20 mouse cellular contexts compared by ENCODE assay signal in the genomic region with DNA sequence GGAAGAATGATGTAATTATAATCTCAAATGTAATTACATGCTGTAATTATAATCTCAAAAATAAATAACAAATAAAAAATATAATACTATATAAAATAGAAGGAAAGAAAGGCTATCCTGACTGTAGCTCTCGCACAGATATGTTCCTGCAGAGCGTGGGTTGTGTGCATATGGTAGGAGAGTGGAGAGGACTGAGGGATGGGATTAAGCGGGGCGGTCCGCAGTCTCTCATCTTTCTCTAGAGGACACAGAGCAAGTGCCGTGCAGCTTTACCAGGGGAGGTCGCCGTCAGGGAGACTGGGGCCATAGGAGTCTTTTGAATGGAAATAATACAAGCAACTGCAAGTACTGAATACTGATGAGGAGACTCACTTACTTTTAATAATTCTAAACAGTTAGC. TPM values are rescaled to one million over a fixed set of nuclear protein-coding genes. Genes with fewer than 3 reads are reported as not detected.
"Had no signal": no experiment of that assay in that cellular context is flagged by ENCODE, and none has a peak within 500 bp of the region (broad histone marks: within the 10 kb centered on the region; RNA-seq: fewer than 3 reads in every experiment).

No protein-coding gene starts in this region.

- H3K27me3 ChIP-seq: liver, embryonic 12.5 days; neural tube, embryonic 13.5 days; neural tube, embryonic 15.5 days had no signal

- H3K9ac ChIP-seq: liver, embryonic 12.5 days; liver, embryonic 14.5 days; lung, embryonic 14.5 days; neural tube, embryonic 13.5 days; neural tube, embryonic 15.5 days had no signal

- H3K4me3 ChIP-seq: liver, embryonic 12.5 days; myocyte; neural tube, embryonic 13.5 days; neural tube, embryonic 15.5 days had no signal

- H3K4me2 ChIP-seq: liver, embryonic 12.5 days; lung, embryonic 14.5 days; neural tube, embryonic 13.5 days; neural tube, embryonic 15.5 days had no signal

- H3K36me3 ChIP-seq: liver, embryonic 12.5 days; neural tube, embryonic 13.5 days; neural tube, embryonic 15.5 days had no signal

- H3K4me1 ChIP-seq: liver, embryonic 12.5 days; neural tube, embryonic 13.5 days had no signal

- DNase-seq: lung, adult 18-20 months; lung, embryonic 14.5 days; lung, postnatal 10 days; lung, postnatal 4 days; retina, postnatal 1 day; right cerebral cortex, adult 18-20 months; right cerebral cortex, postnatal 25 days; right cerebral cortex, postnatal 4 days; spleen, adult 18-20 months; thymus, adult 18-20 months; thymus, postnatal 14 days; thymus, postnatal 36 days had no signal

- H3K27ac ChIP-seq: liver, embryonic 12.5 days; liver, embryonic 14.5 days; neural tube, embryonic 13.5 days; neural tube, embryonic 15.5 days had no signal

- ATAC-seq: liver, embryonic 12.5 days had no signal

- H3K9me3 ChIP-seq: liver, embryonic 12.5 days; neural tube, embryonic 15.5 days had no signal

RNA-seq across cellular contexts. Expression of a gene that starts 55.4 kb away (rescaled TPM):
- polyA plus RNA-seq: liver, embryonic 12.5 days; liver, embryonic 14.5 days; lung, embryonic 14.5 days; myocyte; small intestine, adult 2 months; stomach, embryonic 14.5 days; stomach, embryonic 16.5 days had no signal
